Mouse (Mus musculus): ENCODE data around the gene Maz. TPM values are rescaled to one million over a fixed set of nuclear protein-coding genes. Genes with fewer than 3 reads are reported as not detected.
A peak's percentile ranks its signal among the peaks of the same experiment; 100 is the strongest.

Gene Maz
- polyA plus RNA-seq, 2 experiments: 66.7 to 298 TPM

GRCm38 (mm10) chr7:127027885-127028284 is 1.0 kb upstream of the Maz start:
- Histone ChIP-seq H3K27me3 (ENCODE audit: control insufficient read depth, insufficient read depth, low read length) (no peaks in the 10 kb centered on the region), H3K4me3 (replicated peaks; ENCODE audit: low read length) (peak overlapping the region; percentile 96), H3K4me2 (replicated peaks; ENCODE audit: low read depth, low read length, severe bottlenecking) (peak overlapping the region; percentile 68), H3K27ac (replicated peaks; ENCODE audit: low read depth, low read length) (peak overlapping the region; percentile 88), H3K9me3 (ENCODE audit: control insufficient read depth, low read length) (no peaks in the 10 kb centered on the region), H3K4me1 (ENCODE audit: control insufficient read depth, insufficient read depth, low read length) (peaks cover 26% of the 10 kb centered on the region), H3K9ac (ENCODE audit: low read depth, low read length, severe bottlenecking) (peak overlapping the region; percentile 53), H3K36me3 (ENCODE audit: control insufficient read depth, insufficient read depth, low read length) (peaks cover 66% of the 10 kb centered on the region)
- no peak for DNase-seq (ENCODE audit: low spot score)
- no peak for TF ChIP-seq POLR2A (IDR thresholded peaks at IDR 0.05; ENCODE audit: borderline replicate concordance, extremely low read depth, insufficient read depth, insufficient read length)
- ATAC-seq (ENCODE audit: low FRiP score, low read depth): no peak
- WGBS: 65% methylated on average over 7 of the region's 8 CpGs

- H3K9me3 ChIP-seq (ENCODE audit: control insufficient read depth, low read length): no peaks in the 10 kb centered on the region
- peaks cover 66% of the 10 kb centered on the region for H3K36me3 ChIP-seq (ENCODE audit: control insufficient read depth, insufficient read depth, low read length)
- peak overlapping the region; percentile 96 for H3K4me3 ChIP-seq (replicated peaks; ENCODE audit: low read length)
- TF ChIP-seq POLR2A (IDR thresholded peaks at IDR 0.05; ENCODE audit: borderline replicate concordance, extremely low read depth, insufficient read depth, insufficient read length): no peak
- no peaks in the 10 kb centered on the region for H3K27me3 ChIP-seq (ENCODE audit: control insufficient read depth, insufficient read depth, low read length)
- H3K4me2 ChIP-seq (replicated peaks; ENCODE audit: low read depth, low read length, severe bottlenecking): peak overlapping the region; percentile 90; the same call in 1 of the 2 replicates
- WGBS: 4% methylated on average over 14 of the region's 48 CpGs
- peak overlapping the region; percentile 98 for H3K27ac ChIP-seq (replicated peaks; ENCODE audit: low read depth, low read length)
- H3K4me1 ChIP-seq (ENCODE audit: control insufficient read depth, insufficient read depth, low read length): peaks cover 34% of the 10 kb centered on the region
- peak overlapping the region; percentile 97 for H3K9ac ChIP-seq (ENCODE audit: low read depth, low read length, severe bottlenecking)
- DNase-seq (ENCODE audit: low spot score) (peak; percentile 76), ATAC-seq (ENCODE audit: low FRiP score, low read depth) (peak; percentile 5; the same call in 1 of the 2 replicates)
These were observed 237 bp downstream of the Maz start for GRCm38 (mm10) chr7:127026616-127026983.

GRCm38 (mm10) chr7:127026161-127026600 is 656 bp downstream of the Maz start:
- 2% methylated on average over 9 of the region's 48 CpGs for WGBS
- Histone ChIP-seq H3K4me1 (ENCODE audit: control insufficient read depth, insufficient read depth, low read length) (peaks cover 36% of the 10 kb centered on the region), H3K9ac (ENCODE audit: low read depth, low read length, severe bottlenecking) (peak overlapping the region; percentile 97), H3K4me2 (replicated peaks; ENCODE audit: low read depth, low read length, severe bottlenecking) (peak overlapping the region; percentile 90), H3K27ac (replicated peaks; ENCODE audit: low read depth, low read length) (peak overlapping the region; percentile 98), H3K4me3 (replicated peaks; ENCODE audit: low read length) (peak overlapping the region; percentile 96), H3K36me3 (ENCODE audit: control insufficient read depth, insufficient read depth, low read length) (peaks cover 62% of the 10 kb centered on the region), H3K27me3 (ENCODE audit: control insufficient read depth, insufficient read depth, low read length) (no peaks in the 10 kb centered on the region), H3K9me3 (ENCODE audit: control insufficient read depth, low read length) (no peaks in the 10 kb centered on the region)
- ATAC-seq (ENCODE audit: low FRiP score, low read depth) (peak; percentile 13), DNase-seq (ENCODE audit: low spot score) (peak; percentile 44)
- TF ChIP-seq POLR2A (IDR thresholded peaks at IDR 0.05; ENCODE audit: borderline replicate concordance, extremely low read depth, insufficient read depth, insufficient read length): no peak

GRCm38 (mm10) chr7:127025556-127026160 is 1.2 kb downstream of the Maz start:
- H3K27ac ChIP-seq (replicated peaks; ENCODE audit: low read depth, low read length): peak overlapping the region; percentile 98
- peaks cover 38% of the 10 kb centered on the region for H3K4me1 ChIP-seq (ENCODE audit: control insufficient read depth, insufficient read depth, low read length)
- peak overlapping the region; percentile 97 for H3K9ac ChIP-seq (ENCODE audit: low read depth, low read length, severe bottlenecking)
- H3K9me3 ChIP-seq (ENCODE audit: control insufficient read depth, low read length): no peaks in the 10 kb centered on the region
- H3K27me3 ChIP-seq (ENCODE audit: control insufficient read depth, insufficient read depth, low read length): no peaks in the 10 kb centered on the region
- DNase-seq (ENCODE audit: low spot score): no peak
- H3K4me3 ChIP-seq (replicated peaks; ENCODE audit: low read length): peak overlapping the region; percentile 96
- ATAC-seq (ENCODE audit: low FRiP score, low read depth): no peak
- peak overlapping the region; percentile 90 for H3K4me2 ChIP-seq (replicated peaks; ENCODE audit: low read depth, low read length, severe bottlenecking)
- WGBS: 1% methylated on average over 43 of the region's 65 CpGs
- peaks cover 57% of the 10 kb centered on the region for H3K36me3 ChIP-seq (ENCODE audit: control insufficient read depth, insufficient read depth, low read length)
- TF ChIP-seq POLR2A (IDR thresholded peaks at IDR 0.05; ENCODE audit: borderline replicate concordance, extremely low read depth, insufficient read depth, insufficient read length): no peak

GRCm38 (mm10) chr7:127024755-127025555 is 1.9 kb downstream of the Maz start:
- under 1% methylated on average over 28 of the region's 30 CpGs for WGBS
- Histone ChIP-seq H3K9me3 (ENCODE audit: control insufficient read depth, low read length) (no peaks in the 10 kb centered on the region), H3K27me3 (ENCODE audit: control insufficient read depth, insufficient read depth, low read length) (no peaks in the 10 kb centered on the region), H3K4me2 (replicated peaks; ENCODE audit: low read depth, low read length, severe bottlenecking) (peak overlapping the region; percentile 90), H3K9ac (ENCODE audit: low read depth, low read length, severe bottlenecking) (peak overlapping the region; percentile 97), H3K27ac (replicated peaks; ENCODE audit: low read depth, low read length) (peak overlapping the region; percentile 98), H3K4me1 (ENCODE audit: control insufficient read depth, insufficient read depth, low read length) (peaks cover 45% of the 10 kb centered on the region), H3K36me3 (ENCODE audit: control insufficient read depth, insufficient read depth, low read length) (peaks cover 51% of the 10 kb centered on the region), H3K4me3 (replicated peaks; ENCODE audit: low read length) (peak overlapping the region; percentile 96)
- TF ChIP-seq POLR2A (IDR thresholded peaks at IDR 0.05; ENCODE audit: borderline replicate concordance, extremely low read depth, insufficient read depth, insufficient read length): no peak
- ATAC-seq (ENCODE audit: low FRiP score, low read depth) (peak; percentile 1; the same call in 1 of the 2 replicates), DNase-seq (ENCODE audit: low spot score) (peak; percentile 79)
